Mouse (Mus musculus): Measurements from ENCODE around the gene Tmem183a. TPM values are rescaled to one million over a fixed set of nuclear protein-coding genes. Genes with fewer than 3 reads are reported as not detected.

The Tmem183a gene
- polyA plus RNA-seq, 1 experiment, result 67.3 TPM

DNA sequence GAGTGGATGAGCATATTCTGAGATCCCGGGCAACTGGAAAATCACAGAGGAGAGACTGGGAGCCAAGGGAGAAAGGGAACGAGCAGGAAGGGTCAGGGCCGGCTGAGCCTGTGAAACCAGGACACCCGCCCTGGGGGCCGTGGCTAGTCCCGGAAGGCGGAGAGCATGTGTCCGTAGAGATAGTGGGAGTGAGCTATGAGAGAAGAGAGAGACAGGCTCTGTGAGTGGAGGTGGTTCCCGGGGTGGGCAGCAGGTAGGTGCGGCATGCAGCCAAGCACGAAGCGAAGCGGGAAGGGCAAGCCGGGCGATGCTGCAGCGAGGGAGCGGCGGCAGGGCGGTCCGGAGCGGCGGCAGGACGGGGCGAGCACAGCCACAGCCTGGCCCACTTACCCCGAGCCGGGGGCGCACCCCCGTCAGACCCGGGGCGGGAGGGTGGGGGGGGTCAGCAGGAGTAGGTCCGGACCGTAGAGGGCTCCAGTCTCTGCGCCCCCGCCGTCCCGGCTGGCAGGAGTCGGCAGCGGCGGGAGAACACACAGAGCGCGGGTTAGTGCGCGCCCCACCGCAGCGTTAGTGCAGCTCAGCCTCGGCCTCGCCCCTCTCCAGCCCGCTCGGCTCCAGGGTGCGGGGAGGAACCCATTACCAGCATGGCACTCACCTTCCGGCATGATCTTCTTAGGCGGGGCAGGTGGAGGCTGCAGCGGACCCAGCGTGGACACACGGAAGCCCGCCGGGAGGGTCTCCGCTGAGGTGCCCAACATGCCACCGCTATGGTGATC lies 63.0 kb downstream of the Tmem183a start:
- no peak overlapping the region for H3K4me3 ChIP-seq
- H3K4me2 ChIP-seq (ENCODE audit: low read depth), result no peak overlapping the region
- no peaks in the 10 kb centered on the region for H3K36me3 ChIP-seq (ENCODE audit: control insufficient read depth, insufficient read depth)
- no peak overlapping the region for H3ac ChIP-seq (ENCODE audit: control insufficient read depth, insufficient read length)
- TF ChIP-seq MAX (IDR thresholded peaks at IDR 0.05; ENCODE audit: low read depth) (no peak), POLR2AphosphoS2 (IDR thresholded peaks at IDR 0.05; ENCODE audit: insufficient read length, low read depth) (no peak), MYOG (IDR thresholded peaks at IDR 0.05; ENCODE audit: control insufficient read depth in 1 of 3, insufficient read depth in 1 of 3, insufficient read length in 2 of 3, low read depth in 2 of 3) (no peak), POLR2A (IDR thresholded peaks at IDR 0.05; ENCODE audit: insufficient read length, low read depth) (no peak), SRF (IDR thresholded peaks at IDR 0.05; ENCODE audit: control insufficient read depth, insufficient read length, low read depth) (no peak), E2F4 (IDR thresholded peaks at IDR 0.05; ENCODE audit: insufficient read depth) (no peak), MYOD1 (IDR thresholded peaks at IDR 0.05; ENCODE audit: control insufficient read depth in 1 of 3, insufficient read length in 2 of 3, low read depth in 2 of 3) (no peak), REST (IDR thresholded peaks at IDR 0.05; ENCODE audit: insufficient read depth, insufficient read length) (no peak), CEBPB (IDR thresholded peaks at IDR 0.05; ENCODE audit: insufficient read depth, poor library complexity, severe bottlenecking) (no peak), USF1 (IDR thresholded peaks at IDR 0.05; ENCODE audit: low read depth) (no peak), TCF3 (IDR thresholded peaks at IDR 0.05; ENCODE audit: insufficient read length, low read depth) (no peak), TCF12 (IDR thresholded peaks at IDR 0.05; ENCODE audit: insufficient read depth, poor library complexity, severe bottlenecking) (no peak)
- no peaks in the 10 kb centered on the region for H3K27me3 ChIP-seq (ENCODE audit: control insufficient read depth, insufficient read depth, insufficient read length)
- H3K79me2 ChIP-seq (ENCODE audit: control insufficient read depth, insufficient read depth), result no peaks in the 10 kb centered on the region

DNA sequence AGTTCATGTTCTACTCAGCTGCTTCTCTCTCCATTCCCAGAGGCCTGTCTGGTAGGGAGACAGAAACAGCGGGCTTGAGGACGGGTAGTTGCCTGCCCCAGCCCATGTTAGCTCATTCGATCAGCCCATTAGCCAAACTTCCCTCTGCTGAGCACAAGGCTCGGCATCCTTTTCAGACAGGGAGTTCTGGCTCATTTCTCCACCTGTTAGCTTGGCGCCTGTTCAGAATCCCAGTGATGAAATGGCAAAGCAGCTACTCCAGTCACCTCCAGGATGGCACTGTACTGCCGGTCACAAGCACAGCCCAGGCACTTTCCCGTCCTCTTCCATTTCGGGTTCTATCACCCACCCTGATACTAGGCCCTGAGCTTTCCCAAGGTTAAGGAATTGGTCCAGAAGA lies 64.5 kb downstream of the Tmem183a start:
- Histone ChIP-seq H3K4me3 (no peak overlapping the region), H3K27me3 (ENCODE audit: control insufficient read depth, insufficient read depth, insufficient read length) (no peaks in the 10 kb centered on the region), H3K79me2 (ENCODE audit: control insufficient read depth, insufficient read depth) (no peaks in the 10 kb centered on the region), H3K4me2 (ENCODE audit: low read depth) (no peak overlapping the region), H3ac (ENCODE audit: control insufficient read depth, insufficient read length) (no peak overlapping the region), H3K36me3 (ENCODE audit: control insufficient read depth, insufficient read depth) (no peaks in the 10 kb centered on the region)
- TF ChIP-seq MYOG (IDR thresholded peaks at IDR 0.05; ENCODE audit: control insufficient read depth in 1 of 3, insufficient read depth in 1 of 3, insufficient read length in 2 of 3, low read depth in 2 of 3) (peak in 1 of 3 experiments; percentile 67), MYOD1 (IDR thresholded peaks at IDR 0.05; ENCODE audit: control insufficient read depth in 1 of 3, insufficient read length in 2 of 3, low read depth in 2 of 3) (peak in 2 of 3 experiments; percentile 33 to 58), MAX (IDR thresholded peaks at IDR 0.05; ENCODE audit: low read depth) (no peak), USF1 (IDR thresholded peaks at IDR 0.05; ENCODE audit: low read depth) (no peak), POLR2A (IDR thresholded peaks at IDR 0.05; ENCODE audit: insufficient read length, low read depth) (peak; percentile 22)

Other genes with a start within 250 kb of the Tmem183a start
- gene Chil1, start 179.8 kb downstream of the Tmem183a start, polyA plus RNA-seq (2012; fragmentation: generic; extraction: Trizol), result 32.9 TPM
- gene Mybph, start 168.5 kb downstream of the Tmem183a start, polyA plus RNA-seq (2012; fragmentation: generic; extraction: Trizol), result 1,516 TPM
- gene Adora1, start 126.5 kb downstream of the Tmem183a start, polyA plus RNA-seq (2012; fragmentation: generic; extraction: Trizol), result 4.5 TPM
- 1,426 TPM for gene Myog, start 72.0 kb downstream of the Tmem183a start, polyA plus RNA-seq (2012; fragmentation: generic; extraction: Trizol)
- 35.8 TPM for gene Ppfia4, start 29.1 kb downstream of the Tmem183a start, polyA plus RNA-seq (2012; fragmentation: generic; extraction: Trizol)
- gene 4933406M09Rik, start 24.0 kb upstream of the Tmem183a start, polyA plus RNA-seq (2012; fragmentation: generic; extraction: Trizol), result not detected
- 452 TPM for gene Cyb5r1, start 43.6 kb upstream of the Tmem183a start, polyA plus RNA-seq (2012; fragmentation: generic; extraction: Trizol)
- gene Adipor1, start 53.4 kb upstream of the Tmem183a start, polyA plus RNA-seq (2012; fragmentation: generic; extraction: Trizol), result 87.9 TPM
- 11.3 TPM for gene Klhl12, start 93.6 kb upstream of the Tmem183a start, polyA plus RNA-seq (2012; fragmentation: generic; extraction: Trizol)
- gene Rabif, start 132.7 kb upstream of the Tmem183a start, polyA plus RNA-seq (2012; fragmentation: generic; extraction: Trizol), result 13.4 TPM
- not detected for gene Mgat4e, start 187.7 kb upstream of the Tmem183a start, polyA plus RNA-seq (2012; fragmentation: generic; extraction: Trizol)
- 11.2 TPM for gene Kdm5b, start 198.2 kb upstream of the Tmem183a start, polyA plus RNA-seq (2012; fragmentation: generic; extraction: Trizol)